Mouse (Mus musculus) embryonic fibroblast, embryonic 13.5 days (primary cell): ENCODE measurements around the gene Tmem52b.

ENCODE experiments used
- CTCF ChIP-seq: IDR thresholded peaks from 2 replicates; pipeline ENCODE4 v1.5.1; 2011; ENCODE audit warnings: mild to moderate bottlenecking, control low read depth, low read length, moderate library complexity, borderline replicate concordance; ENCODE audit not compliant: insufficient read depth
- POLR2A ChIP-seq: IDR thresholded peaks from 2 replicates; pipeline ENCODE4 v1.6.1; 2011; ENCODE audit warnings: low read depth, mild to moderate bottlenecking, control low read depth, low read length, moderate library complexity

DNA sequence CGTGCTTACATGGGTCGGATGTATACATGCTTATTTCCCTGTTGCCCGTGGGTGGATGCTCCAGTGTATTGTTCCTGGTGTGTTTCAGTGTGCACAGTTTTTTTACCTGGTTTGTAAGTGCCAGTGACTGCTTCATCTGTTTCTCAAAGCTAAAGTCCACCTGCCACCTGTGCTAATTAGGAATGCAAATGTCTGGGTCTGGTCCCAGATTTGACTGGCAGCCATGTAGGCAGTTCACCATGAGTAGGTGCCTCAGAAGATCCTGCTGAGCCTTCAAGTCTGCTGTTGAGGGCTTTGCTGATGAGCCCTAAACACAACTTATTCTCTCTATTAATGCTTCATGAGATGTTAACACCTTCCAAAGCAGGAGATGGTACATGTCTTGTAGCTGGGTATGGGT is 30.2 kb downstream of the Tmem52b start:
- TF ChIP-seq CTCF (no peak), POLR2A (no peak)
